Mouse (Mus musculus) bone marrow, adult 2 months (tissue): ENCODE measurements at regions not wholly inside any gene's neighbourhood (a gene's known extent, or its start where the extent isn't known, plus 50 kb on each side); places are given as distances from the start of the nearest gene placed in this dataset.

Experiments
- H3K27ac ChIP-seq: fragments of 200-500 bp; 2 replicates; pipeline ENCODE4 v1.5.1; 2012; ENCODE audit warnings: low read depth, mild to moderate bottlenecking, control low read depth, inconsistent platforms, low read length; ENCODE audit not compliant: control insufficient read depth, poor library complexity, insufficient read depth
- H3K4me1 ChIP-seq: fragments of 200-500 bp; 2 replicates; pipeline ENCODE4 v1.6.1; 2011; ENCODE audit warnings: low read length; ENCODE audit not compliant: control insufficient read depth, insufficient read depth
- H3K4me3 ChIP-seq: fragments of 200-500 bp; replicated peaks from 2 replicates; pipeline ENCODE3; 2011; ENCODE audit warnings: mild to moderate bottlenecking, low read depth, low read length, control low read depth; ENCODE audit not compliant: control insufficient read depth
- CTCF ChIP-seq: fragments of 200-500 bp; IDR thresholded peaks from 2 replicates; pipeline ENCODE4 v1.5.1; 2011; ENCODE audit warnings: low read length, control low read depth; ENCODE audit not compliant: control insufficient read depth, insufficient read depth
- POLR2A ChIP-seq: fragments of 200-500 bp; IDR thresholded peaks from 2 replicates; pipeline ENCODE4 v1.6.1; 2011; ENCODE audit warnings: low read depth, mild to moderate bottlenecking, control low read depth, low read length, borderline replicate concordance; ENCODE audit not compliant: control insufficient read depth
- WGBS: fragments of 180-500 bp; shearing (Covaris S2); methylation state at CpG from one replicate; pipeline ENCODE4 v1.1.7; 2018; 5-methylcytosine and 5-hydroxymethylcytosine counted together

GRCm38 (mm10) chr6:98666388-98666989 lies 323.9 kb upstream of the Gm765 start:
- WGBS = 41% methylated on average over 11 of the region's 11 CpGs
- H3K4me3 ChIP-seq = no peak overlapping the region
- no peak for TF ChIP-seq CTCF
- no peak for TF ChIP-seq POLR2A
- H3K4me1 ChIP-seq = no peaks in the 10 kb centered on the region
- H3K27ac ChIP-seq = no peak overlapping the region

GRCm38 (mm10) chr6:98651827-98652226 lies 309.3 kb upstream of the Gm765 start:
- no peak overlapping the region for H3K27ac ChIP-seq
- WGBS = 80% methylated on average over 3 of the region's 3 CpGs
- no peak for TF ChIP-seq CTCF
- no peak overlapping the region for H3K4me3 ChIP-seq
- H3K4me1 ChIP-seq = no peaks in the 10 kb centered on the region

GRCm38 (mm10) chr6:98651315-98651714 lies 308.8 kb upstream of the Gm765 start:
- H3K4me3 ChIP-seq = no peak overlapping the region
- no peak for TF ChIP-seq POLR2A
- TF ChIP-seq CTCF = no peak
- no peaks in the 10 kb centered on the region for H3K4me1 ChIP-seq
- H3K27ac ChIP-seq = no peak overlapping the region

- no peak overlapping the region for H3K4me3 ChIP-seq
- WGBS = 81% methylated on average over 5 of the region's 5 CpGs
- no peak overlapping the region for H3K27ac ChIP-seq
- TF ChIP-seq POLR2A (no peak), CTCF (no peak)
- H3K4me1 ChIP-seq = no peaks in the 10 kb centered on the region
Observed at GRCm38 (mm10) chr6:98640316-98640715, 297.8 kb upstream of the Gm765 start.

GRCm38 (mm10) chr6:98635816-98636215 lies 293.3 kb upstream of the Gm765 start:
- H3K27ac ChIP-seq = no peak overlapping the region
- no peak overlapping the region for H3K4me3 ChIP-seq
- 88% methylated on average over 6 of the region's 6 CpGs for WGBS
- TF ChIP-seq CTCF (no peak), POLR2A (no peak)
- no peaks in the 10 kb centered on the region for H3K4me1 ChIP-seq

GRCm38 (mm10) chr6:98632278-98633063 lies 289.9 kb upstream of the Gm765 start:
- H3K4me3 ChIP-seq = no peak overlapping the region
- 33% methylated on average over 18 of the region's 18 CpGs for WGBS
- H3K4me1 ChIP-seq = no peaks in the 10 kb centered on the region; the same call in 1 of the 2 replicates
- TF ChIP-seq CTCF = no peak
- TF ChIP-seq POLR2A = no peak
- no peak overlapping the region for H3K27ac ChIP-seq

- H3K4me1 ChIP-seq = no peaks in the 10 kb centered on the region; the same call in 1 of the 2 replicates
- TF ChIP-seq POLR2A = no peak
- no peak for TF ChIP-seq CTCF
- 74% methylated on average over 8 of the region's 8 CpGs for WGBS
- no peak overlapping the region for H3K4me3 ChIP-seq
- H3K27ac ChIP-seq = no peak overlapping the region
Observed at GRCm38 (mm10) chr6:98631269-98631668, 288.7 kb upstream of the Gm765 start.

GRCm38 (mm10) chr6:98629646-98630045 lies 287.1 kb upstream of the Gm765 start:
- TF ChIP-seq CTCF = no peak
- no peak for TF ChIP-seq POLR2A
- no peak overlapping the region for H3K4me3 ChIP-seq
- no peak overlapping the region for H3K27ac ChIP-seq
- no peaks in the 10 kb centered on the region; the same call in 1 of the 2 replicates for H3K4me1 ChIP-seq
- WGBS = 33% methylated on average over 4 of the region's 4 CpGs

GRCm38 (mm10) chr6:98626435-98626834 lies 283.9 kb upstream of the Gm765 start:
- Histone ChIP-seq H3K27ac (no peak overlapping the region), H3K4me1 (no peaks in the 10 kb centered on the region; the same call in 1 of the 2 replicates), H3K4me3 (no peak overlapping the region)
- WGBS = 79% methylated on average over 10 of the region's 10 CpGs
- TF ChIP-seq CTCF (no peak), POLR2A (no peak)
